Mouse (Mus musculus) hindbrain, embryonic 14.5 days (tissue): Measurements from ENCODE around the gene Rps6ka5. TPM values are rescaled to one million over a fixed set of nuclear protein-coding genes. Genes with fewer than 3 reads are reported as not detected.

Experiments
- ATAC-seq: fragments of 200-750 bp; cut with Nextera tagmentation; 2 replicates; pipeline ENCODE4 v1.8.0; 2017; ENCODE audit warnings: moderate number of reproducible peaks, mild to moderate bottlenecking, moderate TSS enrichment, moderate library complexity; ENCODE audit not compliant: low FRiP score
- DNase-seq: peaks from one replicate; pipeline ENCODE4 v3.0.0-alpha.2; 2015; ENCODE audit warnings: low spot score
- H3K27ac ChIP-seq: fragments of 300-500 bp; sonication (generic); 2 replicates; pipeline ENCODE4 v1.5.1; 2014; ENCODE audit warnings: mild to moderate bottlenecking, moderate library complexity
- H3K27me3 ChIP-seq: fragments of 300-500 bp; sonication (generic); 2 replicates; pipeline ENCODE4 v1.6.1; 2014; ENCODE audit warnings: mild to moderate bottlenecking, low read length, mixed read lengths; ENCODE audit not compliant: control insufficient read depth, insufficient read depth
- H3K36me3 ChIP-seq: fragments of 300-500 bp; sonication (generic); replicated peaks from 2 replicates; pipeline ENCODE4 v1.6.1; 2014; ENCODE audit not compliant: control insufficient read depth, insufficient read depth
- H3K4me1 ChIP-seq: fragments of 300-500 bp; sonication (generic); replicated peaks from 2 replicates; pipeline ENCODE4 v1.6.1; 2014; ENCODE audit warnings: antibody characterized with exemption, low read length, mixed read lengths; ENCODE audit not compliant: control insufficient read depth, insufficient read depth
- H3K4me2 ChIP-seq: fragments of 300-500 bp; sonication (generic); replicated peaks from 2 replicates; pipeline ENCODE4 v1.6.1; 2014; ENCODE audit warnings: mild to moderate bottlenecking, moderate library complexity
- H3K4me3 ChIP-seq: fragments of 300-500 bp; sonication (generic); replicated peaks from 2 replicates; pipeline ENCODE4 v1.5.1; 2014; ENCODE audit warnings: mild to moderate bottlenecking, low read length
- H3K9ac ChIP-seq: fragments of 300-500 bp; sonication (generic); 2 replicates; pipeline ENCODE4 v1.6.1; 2014
- H3K9me3 ChIP-seq: fragments of 300-500 bp; sonication (generic); 2 replicates; pipeline ENCODE4 v1.6.1; 2016; ENCODE audit warnings: low read length; ENCODE audit not compliant: control insufficient read depth
- WGBS: fragments of 180-500 bp; shearing (Covaris S2); extraction: QIAGEN DNeasy Blood & Tissue Kit; methylation state at CpG from one replicate; pipeline ENCODE4 v1.1.7; 2014; 5-methylcytosine and 5-hydroxymethylcytosine counted together
- polyA plus RNA-seq: library from polyadenylated mRNA; unstranded; fragments of >200 nt; fragmentation: Nextera tagmentation; extraction: Ambion mirVana; gene quantifications from 2 replicates; pipeline ENCODE4 v1.2.1, GENCODE M21; 2014

Rps6ka5 gene
- polyA plus RNA-seq, 1 experiment from 2014 or later: 6.3 TPM

GRCm38 (mm10) chr12:100535028-100535427, 191.8 kb downstream of the Rps6ka5 start:
- ATAC-seq: no peak
- H3K4me2 ChIP-seq: no peak overlapping the region
- 53% methylated on average over 12 of the region's 12 CpGs for WGBS

GRCm38 (mm10) chr12:100534028-100534427, 192.8 kb downstream of the Rps6ka5 start:
- Histone ChIP-seq H3K9ac (no peak overlapping the region), H3K4me3 (no peak overlapping the region), H3K36me3 (no peaks in the 10 kb centered on the region), H3K27ac (0 out of 2 replicates have a peak overlapping the region, but pooled peaks have one; percentile 20), H3K4me1 (peaks cover 5% of the 10 kb centered on the region; the same call in 1 of the 2 replicates), H3K27me3 (no peaks in the 10 kb centered on the region), H3K9me3 (no peaks in the 10 kb centered on the region), H3K4me2 (no peak overlapping the region)
- ATAC-seq (no peak), DNase-seq (no peak)
- WGBS: 37% methylated on average over 3 of the region's 3 CpGs

More at GRCm38 (mm10) chr12:100535028-100535427, 191.8 kb downstream of the Rps6ka5 start:
- no peaks in the 10 kb centered on the region for H3K36me3 ChIP-seq
- no peak overlapping the region for H3K4me3 ChIP-seq
- no peak for DNase-seq
- H3K27ac ChIP-seq: no peak overlapping the region
- H3K4me1 ChIP-seq: peaks cover 5% of the 10 kb centered on the region; the same call in 1 of the 2 replicates
- H3K27me3 ChIP-seq: no peaks in the 10 kb centered on the region
- no peaks in the 10 kb centered on the region for H3K9me3 ChIP-seq
- no peak overlapping the region for H3K9ac ChIP-seq

GRCm38 (mm10) chr12:100533209-100533608, 193.6 kb downstream of the Rps6ka5 start:
- Histone ChIP-seq H3K27ac (no peak overlapping the region), H3K4me3 (no peak overlapping the region), H3K27me3 (no peaks in the 10 kb centered on the region), H3K9ac (no peak overlapping the region), H3K4me2 (no peak overlapping the region), H3K9me3 (no peaks in the 10 kb centered on the region), H3K4me1 (peaks cover 5% of the 10 kb centered on the region), H3K36me3 (no peaks in the 10 kb centered on the region)
- 84% methylated on average over 4 of the region's 4 CpGs for WGBS
- no peak for DNase-seq
- ATAC-seq: no peak

GRCm38 (mm10) chr12:100531740-100532139, 195.0 kb downstream of the Rps6ka5 start:
- 94% methylated on average over 1 of the region's 1 CpGs for WGBS
- no peak for ATAC-seq
- H3K9me3 ChIP-seq: no peaks in the 10 kb centered on the region
- no peak overlapping the region for H3K9ac ChIP-seq
- H3K36me3 ChIP-seq: no peaks in the 10 kb centered on the region
- no peak overlapping the region for H3K4me3 ChIP-seq
- no peaks in the 10 kb centered on the region for H3K27me3 ChIP-seq
- no peak overlapping the region for H3K4me2 ChIP-seq
- no peak for DNase-seq
- H3K27ac ChIP-seq: no peak overlapping the region
- peaks cover 14% of the 10 kb centered on the region for H3K4me1 ChIP-seq

GRCm38 (mm10) chr12:100530871-100531270, 195.9 kb downstream of the Rps6ka5 start:
- 89% methylated on average over 5 of the region's 5 CpGs for WGBS
- H3K4me2 ChIP-seq: no peak overlapping the region
- H3K27me3 ChIP-seq: no peaks in the 10 kb centered on the region
- no peak overlapping the region for H3K4me3 ChIP-seq
- no peak overlapping the region for H3K27ac ChIP-seq
- H3K36me3 ChIP-seq: no peaks in the 10 kb centered on the region
- no peak for DNase-seq
- peaks cover 14% of the 10 kb centered on the region for H3K4me1 ChIP-seq
- no peaks in the 10 kb centered on the region for H3K9me3 ChIP-seq
- no peak overlapping the region for H3K9ac ChIP-seq
- ATAC-seq: no peak

GRCm38 (mm10) chr12:100529651-100530050, 197.1 kb downstream of the Rps6ka5 start:
- 68% methylated on average over 5 of the region's 5 CpGs for WGBS
- H3K4me3 ChIP-seq: no peak overlapping the region
- DNase-seq (no peak), ATAC-seq (no peak)
- H3K9me3 ChIP-seq: no peaks in the 10 kb centered on the region
- no peaks in the 10 kb centered on the region for H3K27me3 ChIP-seq
- H3K36me3 ChIP-seq: no peaks in the 10 kb centered on the region
- H3K4me1 ChIP-seq: peaks cover 14% of the 10 kb centered on the region
- no peak overlapping the region for H3K4me2 ChIP-seq
- no peak overlapping the region for H3K27ac ChIP-seq
- no peak overlapping the region for H3K9ac ChIP-seq

- DNase-seq (no peak), ATAC-seq (no peak)
- no peaks in the 10 kb centered on the region for H3K36me3 ChIP-seq
- H3K27me3 ChIP-seq: no peaks in the 10 kb centered on the region
- H3K4me2 ChIP-seq: no peak overlapping the region
- 15% methylated on average over 8 of the region's 8 CpGs for WGBS
- no peak overlapping the region for H3K4me3 ChIP-seq
- H3K9me3 ChIP-seq: no peaks in the 10 kb centered on the region
- H3K27ac ChIP-seq: no peak overlapping the region
- peaks cover 11% of the 10 kb centered on the region for H3K4me1 ChIP-seq
- no peak overlapping the region for H3K9ac ChIP-seq
These were observed 197.6 kb downstream of the Rps6ka5 start for GRCm38 (mm10) chr12:100529172-100529571.

- 0 out of 2 replicates have a peak, but pooled peaks have one; percentile 12 for ATAC-seq
- 48% methylated on average over 3 of the region's 3 CpGs for WGBS
These were observed 198.5 kb downstream of the Rps6ka5 start for GRCm38 (mm10) chr12:100528246-100528645.

GRCm38 (mm10) chr12:100527753-100528152, 199.0 kb downstream of the Rps6ka5 start:
- Histone ChIP-seq H3K4me2 (peak overlapping the region; percentile 54), H3K9me3 (no peaks in the 10 kb centered on the region), H3K4me3 (peak overlapping the region; percentile 11), H3K27ac (no peak overlapping the region), H3K4me1 (peaks cover 10% of the 10 kb centered on the region), H3K36me3 (no peaks in the 10 kb centered on the region), H3K9ac (0 out of 2 replicates have a peak overlapping the region, but pooled peaks have one; percentile 18), H3K27me3 (no peaks in the 10 kb centered on the region)
- WGBS: 5% methylated on average over 9 of the region's 9 CpGs
- ATAC-seq (peak; percentile 98), DNase-seq (peak; percentile 81)

More at GRCm38 (mm10) chr12:100528246-100528645, 198.5 kb downstream of the Rps6ka5 start:
- Histone ChIP-seq H3K9ac (0 out of 2 replicates have a peak overlapping the region, but pooled peaks have one; percentile 14), H3K27ac (no peak overlapping the region), H3K4me1 (peaks cover 10% of the 10 kb centered on the region), H3K27me3 (no peaks in the 10 kb centered on the region), H3K36me3 (no peaks in the 10 kb centered on the region), H3K4me2 (peak overlapping the region; percentile 54), H3K4me3 (no peak overlapping the region), H3K9me3 (no peaks in the 10 kb centered on the region)
- no peak for DNase-seq

GRCm38 (mm10) chr12:100527241-100527640, 199.5 kb downstream of the Rps6ka5 start:
- no peaks in the 10 kb centered on the region for H3K36me3 ChIP-seq
- peak overlapping the region; percentile 11 for H3K4me3 ChIP-seq
- H3K4me2 ChIP-seq: peak overlapping the region; percentile 54
- no peak overlapping the region for H3K27ac ChIP-seq
- ATAC-seq (peak; percentile 16; the same call in 1 of the 2 replicates), DNase-seq (no peak)
- 0 out of 2 replicates have a peak overlapping the region, but pooled peaks have one; percentile 18 for H3K9ac ChIP-seq
- no peaks in the 10 kb centered on the region for H3K9me3 ChIP-seq
- WGBS: 50% methylated on average over 9 of the region's 9 CpGs
- H3K27me3 ChIP-seq: no peaks in the 10 kb centered on the region
- H3K4me1 ChIP-seq: peaks cover 10% of the 10 kb centered on the region
